Mouse (Mus musculus) embryonic fibroblast, embryonic 13.5 days (primary cell): ENCODE data around the gene 1110032A03Rik.

Source experiments
- CTCF ChIP-seq: IDR thresholded peaks from 2 replicates; pipeline ENCODE4 v1.5.1; 2011; ENCODE audit warnings: mild to moderate bottlenecking, control low read depth, low read length, moderate library complexity, borderline replicate concordance; ENCODE audit not compliant: insufficient read depth
- POLR2A ChIP-seq: IDR thresholded peaks from 2 replicates; pipeline ENCODE4 v1.6.1; 2011; ENCODE audit warnings: low read depth, mild to moderate bottlenecking, control low read depth, low read length, moderate library complexity

DNA sequence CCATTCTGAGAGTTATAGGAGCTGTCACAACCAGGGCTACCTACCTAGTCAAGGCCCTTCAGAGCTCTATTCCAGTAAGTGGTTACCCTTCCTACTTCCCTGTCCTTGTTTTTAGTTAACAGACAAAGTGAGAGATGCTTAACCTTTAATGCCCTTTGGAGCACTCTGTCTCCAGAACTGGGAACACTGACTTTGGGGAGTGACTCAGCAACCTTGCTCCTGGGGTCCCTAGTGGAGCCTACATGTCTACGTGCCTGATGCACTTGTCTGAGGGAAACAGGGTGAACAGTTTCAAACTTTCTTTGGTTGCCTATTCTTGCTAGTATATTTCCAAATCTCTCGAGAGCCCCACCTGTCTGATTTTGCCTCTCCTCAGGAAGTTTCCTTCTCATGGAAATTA, 32.6 kb downstream of the 1110032A03Rik start:
- TF ChIP-seq CTCF (no peak), POLR2A (no peak)
